Mouse (Mus musculus) urinary bladder, postnatal 10 days (tissue): Measurements from ENCODE around the gene Sptbn1.
A peak's percentile ranks its signal among the peaks of the same experiment; 100 is the strongest.

Experiments used
- DNase-seq: peaks from one replicate; pipeline ENCODE4 v3.0.0; 2022; ENCODE audit warnings: low spot score

The Sptbn1 gene

DNA sequence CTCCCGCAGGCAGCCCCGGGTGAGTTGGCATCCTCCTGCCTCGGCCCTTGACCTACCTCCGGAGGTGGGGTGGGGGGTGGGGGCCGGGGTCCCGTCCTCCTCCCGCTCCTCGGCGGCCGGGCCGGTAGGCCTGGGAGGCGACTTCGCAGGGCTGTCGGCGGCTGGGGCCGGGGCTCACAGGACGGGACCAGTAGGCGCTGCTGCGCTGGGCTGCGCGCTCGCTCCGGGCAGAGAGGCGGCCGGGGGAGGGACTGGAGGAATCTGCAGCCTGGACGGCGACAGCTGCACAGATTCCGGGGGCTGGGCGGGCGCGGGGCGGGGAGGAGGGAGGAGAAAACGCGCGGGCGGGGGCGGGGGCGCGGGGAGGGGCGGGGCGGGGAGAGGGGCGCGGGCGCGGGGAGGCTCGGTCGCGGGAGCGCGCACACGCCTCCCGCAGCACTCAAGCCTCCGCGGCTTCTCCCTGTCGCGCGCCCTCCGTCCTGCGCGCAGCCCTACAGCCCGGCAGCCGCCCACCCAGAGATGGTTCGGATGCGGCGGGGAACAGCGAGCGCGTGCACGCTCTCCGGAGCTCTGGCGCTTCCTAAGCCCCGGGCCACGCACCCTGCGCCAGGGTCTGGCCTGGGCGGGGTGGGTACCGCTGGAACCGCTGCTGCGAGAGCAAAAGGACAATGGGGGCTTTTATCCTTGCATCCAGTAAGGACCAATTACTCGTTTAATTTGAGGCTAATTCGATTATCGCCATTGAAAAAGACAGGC, at the start of gene Sptbn1:
Sptbn1 (minus strand) TSS at position 284 of the 756 bp plus-strand sequence.
- DNase-seq = peak; percentile 58

DNA sequence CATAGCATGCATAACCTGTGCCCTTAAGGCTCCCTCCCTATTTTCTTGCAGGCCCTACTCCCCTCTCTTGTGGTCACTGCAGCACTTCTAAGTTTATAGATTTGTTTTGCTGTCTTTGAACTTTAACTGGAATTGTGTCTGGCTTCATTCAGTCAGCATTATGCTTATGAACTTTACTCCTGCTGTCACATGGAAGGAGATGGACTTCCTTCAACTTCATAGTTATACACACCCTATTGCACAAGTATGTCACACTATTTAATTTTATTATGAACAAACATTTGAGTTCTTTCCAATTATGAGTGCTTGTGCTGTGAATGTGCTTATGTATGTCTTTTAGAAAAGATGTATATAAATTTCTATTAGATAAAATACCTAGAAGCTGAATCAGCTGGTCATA, 26.3 kb upstream of the Sptbn1 start:
- DNase-seq = no peak

DNA sequence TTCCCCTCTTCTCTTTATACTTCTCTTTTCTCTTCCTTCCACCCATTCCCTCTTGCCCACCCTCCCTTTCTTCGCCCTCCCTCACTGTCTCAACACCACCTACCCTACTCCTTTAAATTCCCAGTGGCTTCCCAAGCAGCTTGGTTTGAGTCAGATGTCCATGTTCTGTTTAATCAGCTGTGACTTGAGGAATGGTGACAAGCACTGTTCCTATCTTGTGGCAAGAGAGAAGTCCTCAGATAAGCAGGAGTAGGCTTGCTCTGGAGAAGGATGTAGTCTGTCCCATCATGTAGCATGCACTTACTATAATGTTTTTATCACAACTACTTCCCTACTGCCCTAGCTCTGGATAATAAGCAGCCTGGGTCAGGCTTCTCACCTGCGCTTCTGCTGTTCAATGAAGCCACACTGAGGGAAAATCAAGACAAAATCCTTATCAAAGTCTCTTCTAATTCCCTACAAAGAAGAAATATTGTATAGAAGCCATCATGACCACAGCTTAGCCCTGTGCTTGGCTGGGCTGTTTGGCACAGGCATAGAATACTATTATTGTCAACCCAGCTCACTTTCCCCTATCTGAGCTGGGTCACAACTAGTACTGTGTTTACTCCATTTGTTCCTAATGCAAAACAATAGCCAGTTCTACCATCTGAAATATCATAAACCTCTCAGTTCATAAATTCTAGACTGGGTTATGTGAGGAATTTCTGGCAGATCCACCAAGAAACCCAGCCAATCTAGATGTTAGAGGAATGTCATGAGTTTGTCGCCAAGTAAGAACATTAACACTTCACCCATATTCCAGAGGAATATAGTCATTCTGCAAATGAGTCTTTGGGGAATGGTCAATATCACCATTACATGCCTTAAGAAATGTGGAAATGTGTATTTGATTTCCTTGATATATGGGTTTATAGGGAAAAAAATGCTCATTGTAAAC, 24.5 kb upstream of the Sptbn1 start:
- no peak for DNase-seq

DNA sequence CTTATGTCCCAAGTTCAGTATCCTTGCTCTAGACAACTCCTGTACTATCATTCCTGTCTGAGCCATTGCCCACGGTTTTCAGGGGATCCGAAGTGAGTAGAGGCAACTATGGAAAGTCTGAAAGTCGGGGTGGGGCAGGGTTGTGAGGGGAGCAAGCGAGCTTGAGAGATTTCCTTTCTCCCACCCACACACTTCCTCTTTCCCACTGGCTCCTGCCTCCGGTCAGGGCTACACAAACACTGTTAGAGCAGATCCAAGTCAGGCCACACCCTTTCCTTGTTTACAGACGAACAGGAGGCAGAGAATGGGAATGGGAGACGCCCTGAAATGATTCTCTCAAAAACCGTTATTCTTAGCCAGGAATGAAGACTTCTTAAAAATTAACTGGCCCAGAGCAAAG, 23.2 kb upstream of the Sptbn1 start:
- DNase-seq = no peak

DNA sequence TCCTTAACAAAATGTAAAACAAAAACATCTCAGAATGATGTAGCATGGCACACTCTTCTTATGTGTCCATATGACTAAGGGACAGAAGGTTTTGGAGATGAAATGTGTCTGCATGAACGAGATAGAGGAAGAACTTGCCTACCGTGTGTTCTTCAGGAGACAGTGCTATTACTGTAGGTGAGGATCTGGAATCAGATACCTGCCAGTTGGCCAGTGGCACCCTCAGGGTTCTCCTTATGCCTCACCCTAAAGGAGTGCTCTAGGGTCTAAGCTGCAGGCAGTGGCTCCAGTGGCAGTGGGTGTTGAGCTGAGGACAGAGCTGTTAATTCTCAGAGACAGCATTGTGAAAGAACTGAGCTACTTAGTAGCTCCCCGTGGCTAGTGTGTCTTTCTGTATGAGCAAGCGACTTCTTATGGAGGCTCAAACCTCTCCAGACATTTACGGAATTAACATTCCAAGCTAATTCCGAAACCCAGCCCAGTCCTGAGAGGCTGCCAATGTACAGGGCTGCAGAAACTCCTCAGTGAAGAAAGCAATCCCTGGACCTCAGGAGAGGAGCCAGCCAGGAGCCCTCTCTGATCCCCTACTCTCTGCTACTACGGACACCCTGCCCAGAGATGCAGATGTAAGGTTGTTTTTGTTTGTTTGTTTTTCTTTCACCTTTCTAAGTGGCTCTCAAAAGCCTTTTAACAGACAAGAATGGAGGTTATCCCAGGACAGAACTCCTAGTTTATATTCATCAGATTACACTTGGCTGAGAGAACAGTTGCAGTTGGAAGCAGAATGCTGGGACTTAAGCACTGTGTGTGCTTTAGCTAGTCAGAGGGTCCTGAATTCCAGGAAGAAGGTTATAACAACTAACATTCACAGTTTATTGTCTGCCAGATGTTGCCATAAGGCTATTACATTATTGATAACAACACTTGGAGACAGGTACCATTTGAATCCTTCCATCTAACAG, 21.8 kb upstream of the Sptbn1 start:
- DNase-seq = no peak

DNA sequence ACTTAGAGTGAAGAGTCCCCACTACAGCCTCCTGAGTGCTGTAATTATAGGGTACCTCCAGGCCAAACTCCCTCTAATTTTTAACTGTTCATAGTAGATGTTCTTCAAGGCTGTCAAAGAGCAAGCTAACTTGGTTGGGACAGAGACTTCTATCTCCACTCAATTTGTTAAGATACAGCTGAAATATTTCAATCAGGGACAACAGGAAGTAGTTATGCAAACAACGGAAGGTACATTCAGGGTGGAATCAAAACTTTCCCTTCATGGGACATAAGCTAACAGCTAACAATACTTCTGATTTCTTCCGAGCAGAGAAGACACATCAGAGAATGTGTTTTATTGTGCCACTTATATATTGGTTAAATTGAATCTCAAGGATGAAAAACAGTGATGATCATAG, 20.1 kb upstream of the Sptbn1 start:
- no peak for DNase-seq

DNA sequence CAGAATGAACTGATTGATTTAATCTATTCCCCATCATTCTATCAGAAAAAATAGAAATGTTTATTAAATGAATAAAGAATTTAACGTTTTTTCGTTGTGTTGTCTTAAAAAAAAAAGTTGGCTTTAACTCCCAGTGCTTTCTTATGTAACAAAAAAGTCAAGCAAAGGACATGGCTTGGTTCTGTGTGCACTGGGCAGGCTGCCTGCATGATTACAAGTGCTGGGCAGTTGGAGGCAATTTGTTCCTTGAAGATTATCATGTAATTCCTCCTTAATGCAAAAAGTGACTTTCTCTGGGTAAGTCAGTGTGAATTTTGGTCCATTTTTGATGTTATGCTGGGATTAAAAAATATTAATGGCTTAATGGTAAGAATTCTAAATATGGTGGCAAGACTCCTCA, 15.7 kb upstream of the Sptbn1 start:
- no peak for DNase-seq

DNA sequence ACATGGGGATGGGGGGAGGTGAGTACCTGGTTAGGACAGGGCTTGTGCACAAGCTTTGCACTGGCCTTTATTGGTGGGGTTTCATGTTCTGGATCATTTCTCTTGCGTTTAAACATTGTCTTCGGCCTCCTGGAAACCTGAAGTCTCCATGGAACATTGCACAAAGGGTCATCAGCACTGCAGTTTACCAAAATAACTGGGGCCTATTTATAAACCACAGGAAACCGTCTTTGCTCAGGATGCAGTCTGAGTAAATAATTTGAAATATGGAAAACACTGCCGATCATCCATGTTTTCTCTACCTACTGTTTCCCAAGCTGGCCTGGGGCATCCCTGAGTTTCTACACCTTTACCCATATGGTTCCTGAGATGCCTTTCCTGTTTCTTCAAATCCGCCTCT, 13.1 kb upstream of the Sptbn1 start:
- no peak for DNase-seq

DNA sequence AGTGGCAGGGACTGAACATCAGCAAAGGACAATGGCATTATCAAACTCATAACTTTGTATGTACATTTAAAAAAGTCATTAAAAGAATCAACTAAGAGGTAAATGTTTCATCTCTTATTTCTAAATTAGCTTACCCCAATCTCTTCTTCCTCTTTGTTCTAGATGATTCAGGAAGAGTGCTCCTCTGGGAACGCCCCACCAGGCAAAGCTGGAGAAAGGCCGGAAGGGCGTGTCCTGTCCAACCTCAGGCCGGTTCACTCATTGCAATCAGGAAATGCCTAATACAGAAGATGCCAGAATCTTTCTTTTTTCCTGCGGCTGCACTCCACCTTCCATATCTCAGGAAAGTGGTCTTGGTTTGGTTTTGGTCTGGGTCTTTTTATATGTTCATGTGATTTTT, 11.3 kb upstream of the Sptbn1 start:
- DNase-seq = no peak

DNA sequence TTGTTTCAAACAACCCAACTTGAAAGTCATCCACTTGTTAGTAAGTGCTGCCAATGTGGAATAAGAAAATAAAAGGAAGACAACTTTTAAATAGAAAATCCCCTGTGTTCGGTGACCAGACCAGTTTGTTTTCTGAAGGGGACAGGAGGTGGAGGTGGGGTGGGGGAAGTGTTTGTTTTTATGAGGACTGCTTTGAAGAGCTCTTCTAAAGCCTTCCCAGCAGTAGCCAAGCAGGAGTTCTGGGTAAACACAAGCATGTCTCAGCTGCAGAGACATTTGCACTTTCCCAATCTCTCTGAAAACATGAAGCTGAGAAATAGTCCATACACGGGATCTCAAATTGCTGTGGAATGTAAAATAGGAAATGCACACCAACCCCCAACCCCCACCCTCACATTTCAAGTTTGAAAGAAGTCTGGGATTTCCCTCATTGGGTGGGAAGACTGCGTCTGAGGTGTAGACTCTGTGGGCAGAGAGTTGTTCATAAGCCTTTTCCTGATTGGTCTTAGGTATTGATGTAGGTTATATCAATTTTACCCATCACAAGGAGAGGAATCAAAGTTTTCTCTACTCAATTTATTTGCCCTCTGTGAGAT, 7.6 kb upstream of the Sptbn1 start:
- DNase-seq = no peak

DNA sequence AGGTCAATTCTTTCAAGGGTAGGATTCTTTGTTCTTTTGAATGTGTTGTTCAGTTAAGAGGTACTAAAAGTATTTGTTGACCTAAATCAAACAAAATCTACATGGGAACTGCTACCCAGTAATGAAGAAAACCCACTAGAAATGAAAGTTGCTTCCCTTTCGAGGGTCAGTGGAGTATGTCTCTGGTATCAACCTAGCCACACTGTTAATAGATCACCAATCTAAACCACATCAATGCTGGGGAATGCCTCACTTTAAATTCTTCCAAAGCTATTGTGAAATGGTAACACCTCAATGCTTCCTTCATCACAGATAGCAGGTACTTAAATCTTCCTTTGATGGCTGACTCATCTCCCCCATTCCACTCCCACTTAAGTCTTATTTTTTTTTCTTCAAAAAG, 1.5 kb upstream of the Sptbn1 start:
- no peak for DNase-seq

DNA sequence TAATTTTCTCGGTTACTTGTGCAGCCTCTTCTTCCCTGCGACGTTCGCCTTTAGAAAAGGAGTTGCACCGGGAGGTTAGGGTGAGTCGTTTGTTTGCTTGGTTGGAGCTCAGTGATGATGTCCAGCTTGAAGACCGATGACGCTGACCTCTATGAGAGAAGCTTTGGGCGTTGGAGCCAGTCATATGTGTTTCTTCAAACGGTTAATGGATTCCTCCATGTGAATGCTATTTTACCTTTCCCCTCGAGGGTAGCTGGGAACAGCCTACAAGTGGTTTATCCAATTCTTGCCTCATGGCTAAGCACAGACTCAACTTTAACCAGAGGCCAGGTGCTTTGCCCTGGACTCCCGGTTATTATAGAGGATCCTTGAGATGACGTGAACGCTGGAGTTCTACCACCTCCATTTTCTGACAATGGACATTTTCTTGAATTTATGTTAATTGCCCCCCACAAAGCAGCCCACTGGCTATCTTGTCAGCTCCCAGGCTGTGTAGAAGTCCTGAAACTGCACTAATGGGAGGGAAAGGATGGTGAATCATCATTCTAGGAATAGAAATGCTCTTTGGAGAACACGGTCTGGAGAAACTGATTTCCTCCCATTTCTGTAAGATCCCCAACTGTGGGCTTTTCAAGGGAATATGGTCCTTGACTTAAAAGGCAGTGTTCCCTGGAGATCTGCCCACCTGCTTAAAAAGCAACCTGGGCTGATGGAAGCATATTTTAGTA, 837 bp upstream of the Sptbn1 start:
- DNase-seq = no peak

DNA sequence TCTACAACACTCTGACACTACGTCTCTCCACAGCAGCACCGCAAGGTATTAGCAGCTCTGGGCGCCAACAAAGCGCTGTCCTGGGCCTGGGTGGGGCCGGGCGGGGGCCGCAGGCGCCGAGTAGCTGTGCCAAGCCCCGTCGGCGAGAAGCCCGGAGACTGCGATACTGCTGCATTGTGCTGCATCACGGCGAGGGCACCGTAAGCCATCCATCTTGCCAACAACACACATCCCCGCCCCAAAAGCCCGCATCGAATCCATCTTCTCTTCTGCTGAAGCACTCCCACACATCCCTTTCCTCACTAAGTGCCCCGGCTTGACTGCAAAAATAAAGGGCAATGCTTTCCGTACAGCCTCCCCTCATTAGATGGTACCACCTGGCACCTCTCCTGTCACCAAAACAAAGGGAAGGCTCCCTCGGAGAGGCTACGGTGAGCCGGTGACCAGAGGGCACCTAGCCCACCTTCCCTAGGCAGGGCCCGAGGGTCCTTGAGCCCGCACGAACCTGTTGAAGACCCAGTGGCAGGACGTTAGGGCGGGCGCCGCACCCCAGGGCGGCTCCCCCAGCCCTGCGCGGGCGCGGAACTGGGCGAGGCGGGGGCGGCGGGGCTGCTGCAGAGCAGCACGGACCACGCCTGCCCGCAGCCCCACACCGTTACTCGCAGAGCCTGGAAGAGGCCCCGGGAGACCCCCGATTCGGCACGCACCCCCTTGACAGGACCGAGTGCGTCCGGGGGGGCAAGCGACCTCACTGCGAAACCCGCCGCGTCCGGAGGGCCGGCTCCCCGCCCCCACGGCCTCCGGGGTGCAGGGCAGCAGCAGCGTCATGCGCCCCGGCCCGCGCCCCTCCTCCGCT, 711 bp downstream of the Sptbn1 start:
- no peak for DNase-seq

DNA sequence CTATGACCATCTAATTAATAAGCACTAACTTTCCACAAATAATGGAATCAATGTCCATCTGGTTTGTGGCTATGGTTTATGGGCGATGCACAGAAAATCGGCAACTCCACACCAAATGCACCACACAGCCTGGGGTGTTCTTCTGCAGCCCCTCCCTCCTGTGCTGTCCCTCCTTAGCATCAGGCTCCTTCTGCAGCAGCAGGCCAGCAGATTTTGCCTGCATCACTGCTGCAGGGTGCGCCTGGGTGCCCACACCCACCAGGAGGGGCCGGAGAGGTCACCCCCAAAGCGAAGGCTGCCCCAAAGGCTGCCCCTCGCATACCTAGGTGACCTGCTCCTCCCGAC, 1.3 kb downstream of the Sptbn1 start:
- no peak for DNase-seq

DNA sequence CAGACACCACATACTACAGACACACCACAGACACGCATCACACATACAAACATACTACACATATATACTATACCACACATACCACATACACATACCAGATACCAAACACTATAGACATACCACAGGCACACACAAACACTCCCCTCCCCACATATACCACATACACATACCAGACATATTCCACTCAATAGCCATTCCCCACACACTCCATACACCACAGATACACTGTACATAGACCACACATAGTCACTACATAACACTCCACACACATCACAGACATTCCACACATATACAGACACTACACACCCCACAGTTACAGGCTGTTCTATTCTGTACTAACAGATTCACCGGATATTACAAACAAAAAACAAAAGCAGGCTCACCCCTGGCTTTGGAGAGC, 2.3 kb downstream of the Sptbn1 start:
- DNase-seq = no peak

DNA sequence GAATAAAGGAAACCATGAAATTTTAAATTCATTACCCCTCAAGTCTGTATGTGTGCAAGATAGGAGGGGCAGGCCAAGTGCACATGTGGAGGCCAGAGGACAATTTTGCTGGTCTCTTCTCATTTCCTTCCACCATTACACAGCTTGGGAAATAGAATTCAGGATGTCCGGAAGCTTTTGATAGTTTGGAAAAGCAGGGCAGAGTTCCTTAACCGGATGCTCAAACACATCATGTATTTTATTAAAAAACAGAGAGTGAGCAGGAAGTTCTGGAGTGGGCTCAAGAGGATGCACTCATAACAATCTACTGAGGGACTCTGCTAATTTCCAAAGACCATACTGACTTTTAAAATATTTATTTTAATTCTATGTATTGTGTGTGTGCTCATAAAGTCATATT, 4.3 kb downstream of the Sptbn1 start:
- DNase-seq = no peak

DNA sequence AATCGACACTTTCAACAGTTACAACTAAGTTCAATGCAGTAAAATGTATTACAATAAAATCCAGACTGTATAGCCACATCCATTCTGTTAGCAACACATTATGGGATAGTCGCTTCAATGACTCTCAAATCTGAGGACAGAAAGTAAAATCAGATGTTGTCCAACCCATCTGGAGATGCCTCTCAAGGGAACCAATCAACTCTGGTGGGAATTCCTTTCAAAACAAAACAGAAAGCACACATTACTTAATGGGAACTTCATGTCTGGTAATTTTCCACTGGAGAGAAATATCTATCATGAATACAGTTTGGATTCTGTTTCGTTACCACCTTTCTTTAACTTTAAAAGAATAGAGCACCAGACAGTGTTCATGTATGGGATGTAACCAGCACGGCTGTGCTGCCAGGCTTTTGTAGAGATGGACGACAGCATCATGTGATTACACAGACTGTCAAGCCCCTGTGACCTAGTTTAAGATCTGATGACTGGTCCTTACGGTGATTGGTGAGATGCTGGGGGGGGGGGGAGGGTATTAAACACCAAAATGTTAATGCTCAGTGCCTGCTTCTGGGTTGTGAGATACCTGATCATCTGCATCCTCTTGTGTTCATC, 9.1 kb downstream of the Sptbn1 start:
- no peak for DNase-seq

DNA sequence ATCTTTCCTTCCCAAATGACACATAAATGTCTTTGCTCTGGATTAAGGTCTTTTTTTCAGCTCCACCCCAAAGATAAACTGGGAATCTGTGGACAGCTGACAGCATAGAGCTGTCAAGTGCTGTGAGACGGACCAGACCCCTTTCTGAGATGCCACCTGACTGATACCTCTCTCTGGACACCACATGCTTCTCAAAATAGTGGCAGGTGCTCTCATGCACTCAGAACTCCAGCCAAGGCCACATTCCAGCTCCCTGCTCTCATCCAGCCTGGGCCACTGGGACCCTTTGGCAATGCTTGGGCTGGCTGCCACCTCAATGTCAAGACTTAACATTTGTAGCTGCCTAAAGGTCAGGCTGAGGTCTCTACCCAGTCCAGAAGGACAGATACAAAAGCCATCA, 10.2 kb downstream of the Sptbn1 start:
- no peak for DNase-seq

DNA sequence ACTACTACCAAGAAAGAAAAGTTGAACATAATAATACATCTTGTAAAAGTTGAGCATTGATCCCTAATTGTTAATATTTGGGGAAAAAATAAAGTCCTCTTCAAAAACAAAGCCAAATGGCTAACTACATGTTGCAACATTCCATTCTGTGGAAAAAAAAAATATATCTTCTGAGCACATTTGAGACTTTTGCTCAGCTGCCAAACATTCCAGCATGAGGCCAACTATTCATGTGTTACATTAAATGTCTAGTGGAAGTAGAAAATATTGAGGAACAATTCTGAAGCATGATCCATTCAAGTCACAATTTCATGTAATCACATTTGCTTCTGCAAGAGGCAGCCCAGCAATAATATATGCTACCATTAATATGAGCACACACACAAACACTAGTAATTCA, 10.9 kb downstream of the Sptbn1 start:
- DNase-seq = no peak

DNA sequence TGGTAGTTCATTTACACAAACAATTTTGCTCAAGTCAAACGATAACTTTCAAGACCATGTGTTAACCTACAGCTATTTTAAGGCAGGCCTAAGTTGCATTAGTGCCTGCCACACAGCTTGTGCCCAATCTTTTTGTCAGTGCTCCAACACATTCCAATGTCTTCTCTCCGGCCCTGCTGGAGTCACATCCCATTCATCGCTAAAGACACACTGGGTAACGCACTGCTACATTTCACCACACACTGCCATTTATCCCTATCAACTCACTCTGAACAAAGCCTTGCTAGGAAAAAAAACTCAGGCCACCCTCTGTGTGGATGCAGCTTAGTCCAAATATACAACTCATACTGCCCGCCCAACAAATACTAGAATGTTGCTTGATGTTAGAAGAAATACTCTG, 11.5 kb downstream of the Sptbn1 start:
- no peak for DNase-seq
